23 mouse cellular contexts compared by ENCODE assay signal in genomic region chr4:62487172-62487571, GRCm38 (mm10). TPM values are rescaled to one million over a fixed set of nuclear protein-coding genes. Genes with fewer than 3 reads are reported as not detected.
A peak's percentile ranks its signal among the peaks of the same experiment; 100 is the strongest.
DNase-seq lines count a peak whose midpoint lies in the region; ATAC-seq and TF ChIP-seq lines count a peak whose summit lies in the region.
"Had no signal": no experiment of that assay in that cellular context is flagged by ENCODE, and none has a peak within 500 bp of the region (broad histone marks: within the 10 kb centered on the region; RNA-seq: fewer than 3 reads in every experiment).

No protein-coding gene starts in this region.

- H3ac ChIP-seq in myocyte (ENCODE audit: control insufficient read depth, insufficient read length) = no peak overlapping the region

- TF ChIP-seq POLR2A in myocyte (IDR thresholded peaks at IDR 0.05; ENCODE audit: insufficient read length, low read depth) = no peak

- no peaks in the 10 kb centered on the region; the same call in 1 of the 2 replicates for H3K36me3 ChIP-seq in lung, embryonic 16.5 days (ENCODE audit: control insufficient read depth, insufficient read depth, low read length)
- H3K36me3 ChIP-seq in myocyte (ENCODE audit: control insufficient read depth, insufficient read depth) = no peaks in the 10 kb centered on the region
- H3K36me3 ChIP-seq: embryonic facial prominence, embryonic 13.5 days; embryonic facial prominence, embryonic 15.5 days; forebrain, embryonic 10.5 days; forebrain, embryonic 12.5 days had no signal

- H3K4me3 ChIP-seq in lung, embryonic 16.5 days (ENCODE audit: low read length) = no peak overlapping the region
- no peak overlapping the region for H3K4me3 ChIP-seq in myocyte
- H3K4me3 ChIP-seq: embryonic facial prominence, embryonic 13.5 days; embryonic facial prominence, embryonic 15.5 days; erythroblast, embryonic 14.5 days; forebrain, embryonic 10.5 days; forebrain, embryonic 12.5 days had no signal

- no peaks in the 10 kb centered on the region for H3K79me2 ChIP-seq in myocyte (ENCODE audit: control insufficient read depth, insufficient read depth)

- 82% methylated on average over 5 of the region's 5 CpGs for WGBS in lung, embryonic 16.5 days

- no peaks in the 10 kb centered on the region for H3K4me1 ChIP-seq in lung, embryonic 16.5 days (replicated peaks; ENCODE audit: control insufficient read depth, insufficient read depth, low read length)
- H3K4me1 ChIP-seq: embryonic facial prominence, embryonic 13.5 days; embryonic facial prominence, embryonic 15.5 days; forebrain, embryonic 12.5 days had no signal

- no peak overlapping the region for H3K27ac ChIP-seq in lung, embryonic 16.5 days (ENCODE audit: low read length)
- H3K27ac ChIP-seq: embryonic facial prominence, embryonic 13.5 days; embryonic facial prominence, embryonic 15.5 days; forebrain, embryonic 10.5 days; forebrain, embryonic 12.5 days had no signal

- no peak for DNase-seq in lung, postnatal 36 days
- DNase-seq in NIH3T3 (ENCODE audit: low read depth) = peak; percentile 15
- no peak for DNase-seq in urinary bladder, postnatal 4 days (ENCODE audit: low spot score in 2 of 2)
- DNase-seq: adrenal gland, adult 8-10 months; adrenal gland, postnatal 14 days; adrenal gland, postnatal 36 days; cerebellum, adult 11-12 months; cerebellum, adult 2 months; cerebellum, adult 9-11 months; cerebellum, postnatal 14 days; cerebellum, postnatal 36 days; embryo, embryonic 11 days had no signal

- H3K4me2 ChIP-seq in lung, embryonic 16.5 days (ENCODE audit: low read depth, low read length) = no peak overlapping the region
- peak overlapping the region; percentile 1 for H3K4me2 ChIP-seq in myocyte (ENCODE audit: low read depth)
- H3K4me2 ChIP-seq: embryonic facial prominence, embryonic 13.5 days; embryonic facial prominence, embryonic 15.5 days; forebrain, embryonic 12.5 days had no signal

- H3K27me3 ChIP-seq in lung, embryonic 16.5 days (ENCODE audit: control insufficient read depth, insufficient read depth, low read depth, low read length) = no peaks in the 10 kb centered on the region
- no peaks in the 10 kb centered on the region for H3K27me3 ChIP-seq in myocyte (ENCODE audit: control insufficient read depth, insufficient read depth, insufficient read length)
- H3K27me3 ChIP-seq: embryonic facial prominence, embryonic 13.5 days; embryonic facial prominence, embryonic 15.5 days; Patski had no signal

- H3K9me3 ChIP-seq in lung, embryonic 16.5 days (ENCODE audit: control insufficient read depth, low read length) = no peaks in the 10 kb centered on the region
- H3K9me3 ChIP-seq: embryonic facial prominence, embryonic 13.5 days; embryonic facial prominence, embryonic 15.5 days; forebrain, embryonic 10.5 days; forebrain, embryonic 12.5 days had no signal

- H3K9ac ChIP-seq in lung, embryonic 16.5 days (ENCODE audit: low read length) = no peak overlapping the region
- H3K9ac ChIP-seq: embryonic facial prominence, embryonic 13.5 days; embryonic facial prominence, embryonic 15.5 days; forebrain, embryonic 12.5 days had no signal

- peak; percentile 57; the same call in 1 of the 2 replicates for ATAC-seq in lung, embryonic 16.5 days (ENCODE audit: low read depth)
- ATAC-seq: activated CD4-positive, CD25-positive, alpha-beta regulatory T cell, adult 4 months; forebrain, embryonic 14.5 days; forebrain, embryonic 16.5 days; Patski had no signal

TF ChIP-seq in myocyte, 11 proteins besides CTCF, POLR2A, EP300 and RAD21:
- no peak for TF ChIP-seq TCF12 (IDR thresholded peaks at IDR 0.05; ENCODE audit: insufficient read depth, poor library complexity, severe bottlenecking)
- no peak for TF ChIP-seq SRF (IDR thresholded peaks at IDR 0.05; ENCODE audit: control insufficient read depth, insufficient read length, low read depth)
- no peak for TF ChIP-seq CEBPB (IDR thresholded peaks at IDR 0.05; ENCODE audit: insufficient read depth, poor library complexity, severe bottlenecking)
- no peak for TF ChIP-seq MYOG (IDR thresholded peaks at IDR 0.05; ENCODE audit: control insufficient read depth in 1 of 3, insufficient read depth in 1 of 3, insufficient read length in 2 of 3, low read depth in 2 of 3)
- no peak for TF ChIP-seq USF1 (IDR thresholded peaks at IDR 0.05; ENCODE audit: low read depth)
- no peak for TF ChIP-seq REST (IDR thresholded peaks at IDR 0.05; ENCODE audit: insufficient read depth, insufficient read length)
- no peak for TF ChIP-seq POLR2AphosphoS2 (IDR thresholded peaks at IDR 0.05; ENCODE audit: insufficient read length, low read depth)
- TF ChIP-seq TCF3 (IDR thresholded peaks at IDR 0.05; ENCODE audit: insufficient read length, low read depth) = no peak
- TF ChIP-seq MAX (IDR thresholded peaks at IDR 0.05; ENCODE audit: low read depth) = no peak
- no peak for TF ChIP-seq E2F4 (IDR thresholded peaks at IDR 0.05; ENCODE audit: insufficient read depth)
- TF ChIP-seq MYOD1 (IDR thresholded peaks at IDR 0.05; ENCODE audit: control insufficient read depth in 1 of 3, insufficient read length in 2 of 3, low read depth in 2 of 3) = no peak

RNA-seq across cellular contexts. Expression of gene Bspry, which starts 7.3 kb away (rescaled TPM):
- 47.9 and 59.2 TPM in 2 replicates for polyA plus RNA-seq in lung, embryonic 16.5 days (2015; fragmentation: Nextera tagmentation; extraction: Ambion mirVana)
- polyA plus RNA-seq in myocyte (2012; fragmentation: generic; extraction: Trizol) = 1.1 TPM
- polyA plus RNA-seq: erythroblast, embryonic 14.5 days had no signal

RNA-seq across cellular contexts. Expression of gene Hdhd3, which starts 16.1 kb away (rescaled TPM):
- polyA plus RNA-seq in lung, embryonic 16.5 days (2015; fragmentation: Nextera tagmentation; extraction: Ambion mirVana) = 19.1 and 20.9 TPM in 2 replicates
- polyA plus RNA-seq in myocyte (2012; fragmentation: generic; extraction: Trizol) = 26.8 TPM

RNA-seq across cellular contexts. Expression of gene Wdr31, which starts 16.5 kb away (rescaled TPM):
- polyA plus RNA-seq in lung, embryonic 16.5 days (2015; fragmentation: Nextera tagmentation; extraction: Ambion mirVana) = 12.4 and 13.3 TPM in 2 replicates
- polyA plus RNA-seq in myocyte (2012; fragmentation: generic; extraction: Trizol) = 3.3 TPM
- polyA plus RNA-seq: erythroblast, embryonic 14.5 days had no signal

RNA-seq across cellular contexts. Expression of gene Alad, which starts 32.5 kb away (rescaled TPM):
- polyA plus RNA-seq in lung, embryonic 16.5 days (2015; fragmentation: Nextera tagmentation; extraction: Ambion mirVana) = 141 and 168 TPM in 2 replicates
- polyA plus RNA-seq in myocyte (2012; fragmentation: generic; extraction: Trizol) = 89.6 TPM

RNA-seq across cellular contexts. Expression of gene Pole3, which starts 37.7 kb away (rescaled TPM):
- 79.9 and 83.8 TPM in 2 replicates for polyA plus RNA-seq in lung, embryonic 16.5 days (2015; fragmentation: Nextera tagmentation; extraction: Ambion mirVana)
- polyA plus RNA-seq in myocyte (2012; fragmentation: generic; extraction: Trizol) = 37.3 TPM

Comparison
In these comparisons a context has a peak if more than half of its experiments do, and no peak if none do; other contexts are left out.
1. RNA of gene Bspry, which starts 7.3 kb away (polyA plus RNA-seq): 47.9 to 59.2 TPM in lung, embryonic 16.5 days; 1.1 TPM in myocyte (single experiment); every median in the first group is over 10 times any median in the second.